In genomic region chr13:32806820-32807219, GRCm38 (mm10) we compare ENCODE assay signal across 15 mouse cellular contexts. TPM values are rescaled to one million over a fixed set of nuclear protein-coding genes. Genes with fewer than 3 reads are reported as not detected.
DNase-seq lines count a peak whose midpoint lies in the region; ATAC-seq lines count a peak whose summit lies in the region.
"Had no signal": no experiment of that assay in that cellular context is flagged by ENCODE, and none has a peak within 500 bp of the region (broad histone marks: within the 10 kb centered on the region; RNA-seq: fewer than 3 reads in every experiment).

No protein-coding gene starts in this region.

- 88% methylated on average over 7 of the region's 7 CpGs for WGBS in forebrain, embryonic 11.5 days
- 88% methylated on average over 7 of the region's 7 CpGs for WGBS in forebrain, embryonic 15.5 days
- WGBS in midbrain, embryonic 13.5 days, result 75% methylated on average over 7 of the region's 7 CpGs

- no peaks in the 10 kb centered on the region for H3K36me3 ChIP-seq in forebrain, embryonic 11.5 days (ENCODE audit: control insufficient read depth, insufficient read depth, low read length)
- peaks cover 27% of the 10 kb centered on the region for H3K36me3 ChIP-seq in forebrain, embryonic 15.5 days
- H3K36me3 ChIP-seq in midbrain, embryonic 13.5 days, result peaks cover 31% of the 10 kb centered on the region

- DNase-seq in forebrain, embryonic 11.5 days (ENCODE audit: low spot score), result peak; percentile 51
- DNase-seq in kidney, postnatal 10 days, result peak; percentile 33
- DNase-seq in kidney, postnatal 14 days, result no peak
- peak; percentile 67 for DNase-seq in testis, postnatal 10 days (ENCODE audit: low spot score)
- no peak for DNase-seq in testis, postnatal 14 days (ENCODE audit: low spot score)
- DNase-seq in retina, postnatal 7 days (ENCODE audit: low read depth, low spot score), result peak; percentile 24
- DNase-seq: kidney, adult 18-20 months had no signal

- no peak overlapping the region for H3K4me3 ChIP-seq in forebrain, embryonic 11.5 days (ENCODE audit: low read depth, low read length)
- no peak overlapping the region for H3K4me3 ChIP-seq in forebrain, embryonic 15.5 days
- H3K4me3 ChIP-seq in midbrain, embryonic 13.5 days (replicated peaks), result no peak overlapping the region
- H3K4me3 ChIP-seq: embryonic facial prominence, embryonic 13.5 days; liver, embryonic 15.5 days; megakaryocyte, embryonic 14.5 days had no signal

- H3K9ac ChIP-seq in forebrain, embryonic 11.5 days (ENCODE audit: low read length), result no peak overlapping the region
- no peak overlapping the region for H3K9ac ChIP-seq in forebrain, embryonic 15.5 days (replicated peaks)
- H3K9ac ChIP-seq in midbrain, embryonic 13.5 days (replicated peaks), result no peak overlapping the region
- H3K9ac ChIP-seq: embryonic facial prominence, embryonic 13.5 days; hindbrain, embryonic 14.5 days; liver, embryonic 15.5 days had no signal

- H3K4me1 ChIP-seq in forebrain, embryonic 11.5 days (replicated peaks; ENCODE audit: control insufficient read depth, insufficient read depth, low read length), result peaks cover 7% of the 10 kb centered on the region; the same call in 1 of the 2 replicates
- peaks cover 25% of the 10 kb centered on the region for H3K4me1 ChIP-seq in forebrain, embryonic 15.5 days
- peaks cover 35% of the 10 kb centered on the region for H3K4me1 ChIP-seq in midbrain, embryonic 13.5 days (replicated peaks)

- no peak overlapping the region for H3K27ac ChIP-seq in forebrain, embryonic 11.5 days (ENCODE audit: low read depth, low read length)
- no peak overlapping the region for H3K27ac ChIP-seq in forebrain, embryonic 15.5 days (replicated peaks)
- H3K27ac ChIP-seq in midbrain, embryonic 13.5 days, result no peak overlapping the region
- H3K27ac ChIP-seq: embryonic facial prominence, embryonic 13.5 days; hindbrain, embryonic 14.5 days; liver, embryonic 15.5 days had no signal

- no peaks in the 10 kb centered on the region for H3K9me3 ChIP-seq in forebrain, embryonic 11.5 days (ENCODE audit: control insufficient read depth, low read length)
- no peaks in the 10 kb centered on the region for H3K9me3 ChIP-seq in forebrain, embryonic 15.5 days
- no peaks in the 10 kb centered on the region for H3K9me3 ChIP-seq in midbrain, embryonic 13.5 days
- H3K9me3 ChIP-seq: embryonic facial prominence, embryonic 13.5 days; liver, embryonic 15.5 days; megakaryocyte, embryonic 14.5 days had no signal

- ATAC-seq in forebrain, embryonic 11.5 days (replicated peaks; ENCODE audit: low FRiP score), result no peak
- no peak for ATAC-seq in forebrain, embryonic 15.5 days (replicated peaks)
- ATAC-seq in midbrain, embryonic 13.5 days, result no peak
- ATAC-seq: forebrain, embryonic 14.5 days; Patski had no signal

- H3K27me3 ChIP-seq in forebrain, embryonic 11.5 days (ENCODE audit: control insufficient read depth, insufficient read depth, low read length), result no peaks in the 10 kb centered on the region
- no peaks in the 10 kb centered on the region for H3K27me3 ChIP-seq in forebrain, embryonic 15.5 days
- no peaks in the 10 kb centered on the region for H3K27me3 ChIP-seq in midbrain, embryonic 13.5 days
- H3K27me3 ChIP-seq: embryonic facial prominence, embryonic 13.5 days; liver, embryonic 15.5 days; megakaryocyte, embryonic 14.5 days; Patski had no signal

- no peak overlapping the region for H3K4me2 ChIP-seq in forebrain, embryonic 11.5 days (ENCODE audit: low read depth, low read length, severe bottlenecking)
- no peak overlapping the region for H3K4me2 ChIP-seq in forebrain, embryonic 15.5 days (replicated peaks)
- no peak overlapping the region for H3K4me2 ChIP-seq in midbrain, embryonic 13.5 days (replicated peaks)
- H3K4me2 ChIP-seq: embryonic facial prominence, embryonic 13.5 days; hindbrain, embryonic 14.5 days; liver, embryonic 15.5 days had no signal

RNA-seq across cellular contexts. Expression of gene D930007J09Rik, which starts 4.2 kb away (rescaled TPM):
- not detected in 2 replicates for polyA plus RNA-seq in forebrain, embryonic 11.5 days (2014; fragmentation: Nextera tagmentation; extraction: Ambion mirVana)
- polyA plus RNA-seq in forebrain, embryonic 15.5 days (2015; fragmentation: Nextera tagmentation; extraction: Ambion mirVana), result not detected in 2 replicates
- polyA plus RNA-seq in midbrain, embryonic 13.5 days (2015; fragmentation: Nextera tagmentation; extraction: Ambion mirVana), result not detected in 2 replicates
- polyA plus RNA-seq: embryonic facial prominence, embryonic 13.5 days; forebrain, embryonic 14.5 days; hindbrain, embryonic 14.5 days; liver, embryonic 15.5 days; Patski had no signal

RNA-seq across cellular contexts. Expression of gene Wrnip1, which starts 5.0 kb away (rescaled TPM):
- polyA plus RNA-seq in forebrain, embryonic 11.5 days (2014; fragmentation: Nextera tagmentation; extraction: Ambion mirVana), result 22.1 and 22.9 TPM in 2 replicates
- 37.6 and 39.3 TPM in 2 replicates for polyA plus RNA-seq in forebrain, embryonic 15.5 days (2015; fragmentation: Nextera tagmentation; extraction: Ambion mirVana)
- 20.9 and 28.1 TPM in 2 replicates for polyA plus RNA-seq in midbrain, embryonic 13.5 days (2015; fragmentation: Nextera tagmentation; extraction: Ambion mirVana)

RNA-seq across cellular contexts. Expression of gene Mylk4, which starts 23.1 kb away (rescaled TPM):
- 0.11 TPM in 1 of 2 replicates, not detected in the other for polyA plus RNA-seq in forebrain, embryonic 11.5 days (2014; fragmentation: Nextera tagmentation; extraction: Ambion mirVana)
- 0.06 TPM in 1 of 2 replicates, not detected in the other for polyA plus RNA-seq in forebrain, embryonic 15.5 days (2015; fragmentation: Nextera tagmentation; extraction: Ambion mirVana)
- 0.04 and 0.10 TPM in 2 replicates for polyA plus RNA-seq in midbrain, embryonic 13.5 days (2015; fragmentation: Nextera tagmentation; extraction: Ambion mirVana)
- polyA plus RNA-seq: forebrain, embryonic 14.5 days had no signal

RNA-seq across cellular contexts. Expression of gene Serpinb1a, which starts 44.2 kb away (rescaled TPM):
- polyA plus RNA-seq in forebrain, embryonic 11.5 days (2014; fragmentation: Nextera tagmentation; extraction: Ambion mirVana), result 0.68 and 1.1 TPM in 2 replicates
- 0.67 and 1.6 TPM in 2 replicates for polyA plus RNA-seq in forebrain, embryonic 15.5 days (2015; fragmentation: Nextera tagmentation; extraction: Ambion mirVana)
- 2.6 and 3.5 TPM in 2 replicates for polyA plus RNA-seq in midbrain, embryonic 13.5 days (2015; fragmentation: Nextera tagmentation; extraction: Ambion mirVana)

Comparison
In these comparisons a context has a peak if more than half of its experiments do, and no peak if none do; other contexts are left out.
1. DNase-seq: peak in forebrain, embryonic 11.5 days (single experiment), kidney, postnatal 10 days (single experiment), testis, postnatal 10 days (single experiment) and retina, postnatal 7 days (single experiment); none in kidney, postnatal 14 days (single experiment) and testis, postnatal 14 days (single experiment).